Mouse (Mus musculus) stomach, embryonic 14.5 days (tissue): ENCODE measurements around the gene Ube2d3. TPM values are rescaled to one million over a fixed set of nuclear protein-coding genes. Genes with fewer than 3 reads are reported as not detected.

Experiments used
- ATAC-seq: fragments of 200-750 bp; cut with Nextera tagmentation; 2 replicates; pipeline ENCODE4 v1.8.0; 2017; ENCODE audit warnings: low read depth, moderate TSS enrichment; ENCODE audit not compliant: insufficient number of reproducible peaks, insufficient read depth, low FRiP score
- H3K27ac ChIP-seq: fragments of 300-500 bp; sonication (generic); 2 replicates; pipeline ENCODE4 v1.5.1; 2014; ENCODE audit warnings: mild to moderate bottlenecking, low read length, moderate library complexity, mixed read lengths
- H3K27me3 ChIP-seq: fragments of 300-500 bp; sonication (generic); 2 replicates; pipeline ENCODE4 v1.6.1; 2014; ENCODE audit warnings: low read length, control low read depth, mixed read lengths; ENCODE audit not compliant: control insufficient read depth, insufficient read depth
- H3K36me3 ChIP-seq: fragments of 300-500 bp; sonication (generic); 2 replicates; pipeline ENCODE4 v1.6.1; 2014; ENCODE audit warnings: mild to moderate bottlenecking, control low read depth, low read length, moderate library complexity, mixed read lengths; ENCODE audit not compliant: control insufficient read depth, insufficient read depth
- H3K4me1 ChIP-seq: fragments of 300-500 bp; sonication (generic); 2 replicates; pipeline ENCODE4 v1.6.1; 2014; ENCODE audit warnings: low read length, control low read depth, mixed read lengths; ENCODE audit not compliant: control insufficient read depth, insufficient read depth
- H3K4me2 ChIP-seq: fragments of 300-500 bp; sonication (generic); replicated peaks from 2 replicates; pipeline ENCODE4 v1.6.1; 2014; ENCODE audit warnings: low read depth, low read length, control low read depth
- H3K4me3 ChIP-seq: fragments of 300-500 bp; sonication (generic); 2 replicates; pipeline ENCODE4 v1.5.1; 2014; ENCODE audit warnings: low read depth, low read length, control low read depth
- H3K9ac ChIP-seq: fragments of 300-500 bp; sonication (generic); replicated peaks from 2 replicates; pipeline ENCODE4 v1.6.1; 2014; ENCODE audit warnings: low read depth, mild to moderate bottlenecking, control low read depth, low read length, moderate library complexity, mixed read lengths
- H3K9me3 ChIP-seq: fragments of 300-500 bp; sonication (generic); 2 replicates; pipeline ENCODE4 v1.6.1; 2016; ENCODE audit warnings: low read depth, low read length, control low read depth; ENCODE audit not compliant: control insufficient read depth
- WGBS: fragments of 180-500 bp; shearing (Covaris S2); extraction: QIAGEN DNeasy Blood & Tissue Kit; methylation state at CpG from one replicate; pipeline ENCODE4 v1.1.7; 2014; 5-methylcytosine and 5-hydroxymethylcytosine counted together
- polyA plus RNA-seq: library from polyadenylated mRNA; unstranded; fragments of >200 nt; fragmentation: Nextera tagmentation; extraction: Ambion mirVana; gene quantifications from 2 replicates; pipeline ENCODE4 v1.2.1, GENCODE M21; 2014

Gene Ube2d3
- polyA plus RNA-seq, 1 experiment from 2014 or later, result 519 TPM

DNA sequence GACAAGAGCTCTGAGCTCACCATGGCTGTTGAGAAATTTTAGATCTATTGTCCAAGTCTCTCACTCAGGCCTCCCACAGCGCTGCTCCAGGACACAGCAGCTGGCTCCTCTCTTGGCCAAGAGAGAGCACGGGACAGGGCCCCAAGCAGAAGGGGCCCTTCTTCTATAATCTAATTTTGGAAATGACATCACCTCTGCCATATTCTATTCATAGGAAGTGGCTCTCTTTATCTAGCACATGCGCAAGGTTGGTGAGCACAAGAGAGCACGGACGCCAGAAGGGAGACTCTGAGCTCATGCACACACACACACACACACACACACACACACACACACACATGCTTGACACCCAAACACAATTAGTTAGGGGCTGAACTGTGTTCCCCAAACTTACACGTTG is 78.9 kb downstream of the Ube2d3 start:
- Histone ChIP-seq H3K4me2 (no peak overlapping the region), H3K36me3 (no peaks in the 10 kb centered on the region), H3K4me1 (peaks cover 3% of the 10 kb centered on the region; the same call in 1 of the 2 replicates), H3K27me3 (no peaks in the 10 kb centered on the region), H3K9ac (no peak overlapping the region), H3K27ac (no peak overlapping the region), H3K4me3 (no peak overlapping the region), H3K9me3 (no peaks in the 10 kb centered on the region)
- ATAC-seq, result peak; percentile 59
- 37% methylated on average over 6 of the region's 6 CpGs for WGBS

Other genes with a start within 250 kb of the Ube2d3 start
- gene Cenpe, start 225.6 kb upstream of the Ube2d3 start, polyA plus RNA-seq, result 33.1 and 34.1 TPM in 2 replicates
- gene Bdh2, start 156.9 kb upstream of the Ube2d3 start, polyA plus RNA-seq, result 5.8 and 6.3 TPM in 2 replicates
- 2.5 and 3.8 TPM in 2 replicates for gene Slc9b2, start 130.4 kb upstream of the Ube2d3 start, polyA plus RNA-seq
- 0.93 TPM in 1 of 2 replicates, not detected in the other for gene Slc9b1, start 90.1 kb upstream of the Ube2d3 start, polyA plus RNA-seq
- gene Cisd2, start 14.2 kb upstream of the Ube2d3 start, polyA plus RNA-seq, result 57.6 and 61.9 TPM in 2 replicates
- gene Manba, start 47.5 kb downstream of the Ube2d3 start, polyA plus RNA-seq, result 14.0 and 14.6 TPM in 2 replicates